Mouse (Mus musculus) brain, embryonic 14.5 days (tissue): ENCODE measurements at regions not wholly inside any gene's neighbourhood (a gene's known extent, or its start where the extent isn't known, plus 50 kb on each side); places are given as distances from the start of the nearest gene placed in this dataset.

ENCODE experiments used
- CTCF ChIP-seq: fragments of 200-500 bp; IDR thresholded peaks from 2 replicates; pipeline ENCODE4 v1.5.1; 2012; ENCODE audit warnings: inconsistent platforms, mild to moderate bottlenecking, moderate library complexity, borderline replicate concordance; ENCODE audit not compliant: insufficient read depth, insufficient read length; ENCODE audit errors: extremely low read depth
- POLR2A ChIP-seq: fragments of 200-500 bp; IDR thresholded peaks from 2 replicates; pipeline ENCODE4 v1.6.1; 2012; ENCODE audit warnings: mild to moderate bottlenecking, inconsistent platforms, borderline replicate concordance; ENCODE audit not compliant: poor library complexity, insufficient read depth, insufficient read length, severe bottlenecking; ENCODE audit errors: extremely low read depth

GRCm38 (mm10) chr2:171737761-171738160, 305.5 kb downstream of the Cbln4 start:
- TF ChIP-seq CTCF (no peak), POLR2A (no peak)
